Mouse (Mus musculus) cerebellum, postnatal 10 days (tissue): ENCODE measurements at regions not wholly inside any gene's neighbourhood (a gene's known extent, or its start where the extent isn't known, plus 50 kb on each side); places are given as distances from the start of the nearest gene placed in this dataset.
"Not testable (repeated sequence)": the region's sequence is repeated elsewhere in the genome, so short reads cannot be mapped to it uniquely, and the experiment has no call there.

Source experiments
- DNase-seq, 2 experiments: peaks; one replicate each; pipeline ENCODE4 v3.0.0; 2021; ENCODE audit warnings: mixed read lengths in 2 of 2

GRCm38 (mm10) chr6:4149663-4150062, 62.9 kb upstream of the Bet1 start:
- no peak for DNase-seq

DNA sequence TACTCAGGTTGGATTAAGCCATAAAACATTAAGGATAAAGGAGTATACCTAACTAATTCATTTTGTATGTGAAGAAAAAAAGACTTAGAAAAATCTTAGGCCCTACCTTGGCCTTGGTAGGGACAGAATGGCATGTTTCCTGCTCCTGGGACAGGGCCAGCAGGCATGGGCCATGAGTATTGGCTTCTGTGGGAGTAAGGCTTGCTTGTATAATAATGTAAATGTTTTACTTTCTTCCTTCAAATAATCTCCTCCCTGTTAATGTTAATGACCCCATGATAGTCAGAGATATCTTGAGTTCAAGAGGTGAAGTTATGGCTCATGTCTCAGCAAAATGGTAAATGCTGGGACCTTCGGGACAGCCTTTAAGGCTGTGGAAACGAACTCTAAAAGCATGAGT, 71.5 kb upstream of the Bet1 start:
- DNase-seq = no peak

- DNase-seq = no peak
Measured at GRCm38 (mm10) chr6:4163733-4164132, 77.0 kb upstream of the Bet1 start.

- no peak for DNase-seq
Measured at GRCm38 (mm10) chr6:4167112-4167511, 80.3 kb upstream of the Bet1 start.

- no peak for DNase-seq
Measured at GRCm38 (mm10) chr6:4167757-4168156, 81.0 kb upstream of the Bet1 start.

GRCm38 (mm10) chr6:4171561-4171960, 84.8 kb upstream of the Bet1 start:
- no peak for DNase-seq

GRCm38 (mm10) chr6:4187683-4188082, 100.9 kb upstream of the Bet1 start:
- DNase-seq = no peak

GRCm38 (mm10) chr6:4190976-4191375, 104.2 kb upstream of the Bet1 start:
- not testable (repeated sequence) for DNase-seq

GRCm38 (mm10) chr6:4193286-4193685, 106.5 kb upstream of the Bet1 start:
- no peak for DNase-seq

DNA sequence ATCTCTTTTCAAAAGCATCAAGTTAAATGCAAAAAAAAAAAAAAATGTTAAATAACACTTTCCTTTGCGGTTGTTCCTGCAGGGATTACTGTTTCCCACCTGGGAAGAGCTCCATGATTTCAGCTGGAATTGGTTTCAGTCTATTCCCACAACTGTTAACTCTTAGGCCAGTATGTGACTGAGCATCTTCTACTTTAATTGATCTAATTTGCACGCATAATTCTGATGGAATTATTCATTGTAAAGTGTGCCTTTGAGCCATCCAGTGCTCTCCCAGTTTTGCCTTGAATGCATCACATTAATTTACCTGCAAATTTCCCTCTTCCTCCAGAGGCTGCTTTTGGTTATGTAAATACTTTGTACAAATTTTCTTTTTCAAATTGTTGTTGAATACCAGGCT, 114.4 kb upstream of the Bet1 start:
- no peak for DNase-seq

DNA sequence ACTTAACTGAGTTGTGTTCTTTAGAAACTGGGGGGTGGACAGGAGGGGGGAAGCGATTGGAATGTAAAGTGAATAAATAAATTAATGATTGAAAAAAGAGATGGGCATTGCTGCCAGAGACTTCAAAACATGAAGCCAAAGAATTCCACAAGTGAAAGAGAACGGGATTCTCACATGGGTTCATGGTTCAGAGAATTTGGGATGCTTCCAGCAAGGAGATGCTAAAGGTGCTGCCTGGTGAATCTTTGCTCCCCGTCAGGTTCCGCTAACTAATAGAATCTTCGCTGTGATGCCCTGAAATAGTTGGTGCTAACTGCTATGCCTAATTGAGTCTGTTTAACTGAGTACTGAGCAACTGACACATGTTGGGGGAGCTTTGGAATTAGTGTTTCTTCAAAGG, 118.9 kb upstream of the Bet1 start:
- no peak for DNase-seq

DNA sequence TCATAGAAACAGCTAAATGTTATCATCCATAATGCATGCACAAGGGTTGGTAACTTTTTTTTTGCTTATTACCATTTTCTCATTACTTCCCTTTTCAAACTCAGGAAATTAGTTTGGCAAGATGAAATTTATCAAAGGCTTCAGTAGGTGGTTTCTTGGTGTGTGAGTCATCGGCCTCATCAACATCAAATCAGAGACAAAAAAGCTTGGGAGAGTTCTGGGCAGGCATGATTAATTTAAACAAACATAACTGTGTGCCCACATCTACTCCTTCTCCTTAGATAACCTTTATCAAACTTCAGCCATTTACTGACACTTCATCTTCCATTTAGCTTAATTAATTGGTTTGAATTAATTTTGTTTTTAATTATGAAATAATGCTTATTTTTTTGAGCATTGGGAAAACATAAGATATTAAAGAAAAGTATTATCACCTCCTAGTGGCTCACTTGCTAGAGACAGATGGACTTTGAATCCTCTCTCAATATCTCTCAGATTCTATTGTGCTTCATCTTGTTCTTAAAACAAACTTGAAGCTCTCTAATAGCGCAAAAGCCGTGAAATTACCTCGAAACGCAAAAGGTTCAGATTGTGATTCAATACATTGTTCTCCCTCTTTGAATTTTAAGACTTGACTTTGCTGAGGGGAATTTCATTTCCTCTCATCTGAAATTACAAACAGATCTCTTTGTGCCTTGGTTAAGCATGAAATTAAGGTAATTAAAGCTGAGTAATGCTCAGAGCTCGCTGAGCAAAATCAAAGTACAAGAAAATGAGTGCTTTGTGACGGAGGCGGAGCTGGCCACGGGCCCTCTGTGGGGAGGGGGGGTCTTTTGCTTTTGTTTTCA, 158.7 kb upstream of the Bet1 start:
- DNase-seq = peak; percentile 1 to 3

DNA sequence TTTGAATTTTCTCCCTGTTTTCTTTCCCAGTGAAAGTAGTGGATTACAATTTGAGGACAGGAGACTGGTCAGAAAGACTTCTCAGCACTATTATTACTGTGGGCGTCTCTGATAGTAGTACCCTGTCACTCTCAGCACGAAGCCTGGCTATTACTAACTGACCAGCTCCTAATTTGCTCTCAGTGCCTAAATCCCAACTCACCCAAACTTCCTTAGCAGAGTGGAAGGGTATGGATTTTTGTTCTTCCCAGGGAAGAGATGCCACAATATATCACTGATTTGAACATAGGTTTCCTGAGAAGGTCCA, 159.3 kb upstream of the Bet1 start:
- no peak for DNase-seq

DNA sequence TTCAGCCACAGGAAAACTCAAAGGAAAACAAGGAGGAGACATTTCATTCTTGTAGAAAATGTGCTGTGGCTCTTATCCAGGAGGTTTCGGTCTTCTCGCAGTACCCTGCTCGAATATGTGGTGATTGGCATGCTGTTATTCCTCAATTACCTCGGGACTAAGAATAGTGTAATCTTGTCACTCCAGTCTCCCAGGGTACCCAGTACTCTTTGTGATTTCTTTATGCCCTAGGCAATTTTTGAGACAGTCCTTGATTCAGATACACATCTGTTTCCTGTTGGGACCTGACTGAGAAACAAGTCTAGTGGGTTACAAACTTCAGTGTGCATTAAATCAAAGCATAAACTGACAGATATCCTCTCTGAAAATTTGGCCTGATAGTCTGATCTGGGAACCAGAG, 189.8 kb upstream of the Bet1 start:
- no peak for DNase-seq

GRCm38 (mm10) chr6:4277245-4277890, 190.6 kb upstream of the Bet1 start:
- peak; percentile 19 to 41 for DNase-seq

- no peak for DNase-seq
Measured at GRCm38 (mm10) chr6:4291380-4291779, 204.6 kb upstream of the Bet1 start.

- DNase-seq = not testable (repeated sequence)
Measured at GRCm38 (mm10) chr6:4303410-4303809, 201.2 kb upstream of the Col1a2 start.

DNA sequence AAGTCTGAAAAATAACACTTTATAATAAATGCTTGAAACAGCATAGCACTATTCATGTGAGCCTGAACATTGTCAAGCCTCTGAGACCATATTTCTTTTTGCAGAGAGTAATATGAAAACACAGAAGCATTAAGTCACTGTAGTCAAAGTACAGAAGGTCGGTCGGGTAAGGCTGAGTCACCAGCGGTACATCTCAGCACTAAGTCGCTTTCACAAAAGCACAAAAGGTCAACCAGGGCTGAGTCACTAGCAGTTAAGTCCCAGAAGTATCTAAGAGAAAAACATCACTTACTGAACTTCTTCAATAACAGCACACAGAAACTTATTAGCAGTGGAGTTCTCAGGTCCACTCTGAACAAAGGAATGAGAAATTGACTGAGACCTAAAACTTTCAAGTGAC, 154.7 kb upstream of the Col1a2 start:
- DNase-seq = no peak

- no peak for DNase-seq
Measured at GRCm38 (mm10) chr6:4362220-4362619, 142.4 kb upstream of the Col1a2 start.

GRCm38 (mm10) chr6:4375465-4376037, 129.1 kb upstream of the Col1a2 start:
- DNase-seq = peak; percentile 14 to 42

- no peak for DNase-seq
Measured at GRCm38 (mm10) chr6:4396808-4397207, 107.8 kb upstream of the Col1a2 start.

GRCm38 (mm10) chr6:4397695-4398598, 106.7 kb upstream of the Col1a2 start:
- no peak for DNase-seq

DNA sequence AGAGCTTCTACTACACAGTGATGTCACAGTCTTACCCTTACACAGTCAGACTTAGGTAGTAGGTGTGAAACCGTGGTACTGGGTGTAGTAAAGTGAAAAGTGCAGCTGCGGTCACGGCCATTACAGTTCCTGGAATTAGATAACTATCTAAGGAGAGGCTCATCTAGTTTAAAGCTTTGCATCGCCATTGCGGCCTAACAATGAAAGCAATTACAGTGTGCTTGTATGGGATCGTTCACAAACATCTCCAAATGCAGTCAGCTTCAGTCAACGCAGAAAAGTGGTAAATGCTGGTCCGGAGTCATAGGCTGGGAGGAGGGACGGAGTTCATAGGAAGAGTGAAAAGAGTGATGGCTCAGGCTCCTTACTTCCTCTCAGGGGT, 106.0 kb upstream of the Col1a2 start:
- DNase-seq = no peak
